Mouse (Mus musculus): ENCODE data around the gene Olfr503.
"Not testable (repeated sequence)": the region's sequence is repeated elsewhere in the genome, so short reads cannot be mapped to it uniquely, and the experiment has no call there.

Gene Olfr503

GRCm38 (mm10) chr7:108544227-108544626, at the start of gene Olfr503:
Olfr503 (plus strand) TSS chr7:108544527.
- not testable (repeated sequence) for DNase-seq (ENCODE audit: low spot score in 2 of 2)

DNA sequence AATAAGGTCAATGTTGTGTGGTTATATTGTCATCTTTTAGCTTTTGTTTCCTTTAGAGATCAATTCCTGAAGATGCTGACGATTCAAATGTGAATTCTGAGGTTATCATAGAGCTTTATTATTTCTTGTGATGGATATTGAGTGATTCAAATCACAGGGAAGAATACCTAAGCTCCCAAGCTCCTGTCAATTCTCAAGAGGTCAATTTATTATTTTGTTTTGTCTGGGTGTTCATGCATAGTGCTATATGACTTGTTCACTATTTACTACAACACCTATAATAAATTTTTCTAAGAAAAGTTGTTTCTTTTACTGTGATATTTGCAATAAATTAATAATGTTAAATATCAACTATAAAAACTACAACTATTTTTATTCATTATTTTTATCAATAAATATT, 19.4 kb upstream of the Olfr503 start, which contains the start of gene Olfr502:
Gene Olfr502, minus strand, starts transcription at position 101 of the 400 bp plus-strand sequence.
- no peak for DNase-seq (ENCODE audit: low spot score in 2 of 2)

DNA sequence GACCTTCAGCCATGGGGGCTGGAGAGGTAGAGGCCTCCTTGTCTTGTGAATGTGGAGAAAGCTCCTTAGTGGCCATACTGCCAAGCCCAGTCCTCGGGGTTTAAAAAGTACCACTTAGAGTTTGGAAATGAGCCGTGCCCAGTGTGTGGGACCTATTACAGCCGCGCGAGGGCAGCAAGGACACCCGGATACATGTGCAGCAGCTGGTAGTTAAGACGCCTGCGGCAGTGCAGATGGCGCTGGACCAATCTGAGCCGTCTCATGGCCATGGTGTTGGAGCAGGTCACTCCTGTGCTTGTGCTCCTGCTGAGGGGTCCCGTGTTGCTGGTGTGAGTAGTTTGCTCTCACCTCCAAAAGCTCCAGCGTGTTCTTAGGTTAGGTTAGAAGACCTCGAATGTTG, 1.9 kb upstream of the Olfr503 start:
- no peak for DNase-seq (ENCODE audit: low spot score in 2 of 2)

- no peak for DNase-seq (ENCODE audit: low spot score in 2 of 2)
Observed at GRCm38 (mm10) chr7:108565693-108566092, 21.4 kb downstream of the Olfr503 start, which contains the start of gene Olfr504. Olfr504 (minus strand) TSS chr7:108565793.

DNA sequence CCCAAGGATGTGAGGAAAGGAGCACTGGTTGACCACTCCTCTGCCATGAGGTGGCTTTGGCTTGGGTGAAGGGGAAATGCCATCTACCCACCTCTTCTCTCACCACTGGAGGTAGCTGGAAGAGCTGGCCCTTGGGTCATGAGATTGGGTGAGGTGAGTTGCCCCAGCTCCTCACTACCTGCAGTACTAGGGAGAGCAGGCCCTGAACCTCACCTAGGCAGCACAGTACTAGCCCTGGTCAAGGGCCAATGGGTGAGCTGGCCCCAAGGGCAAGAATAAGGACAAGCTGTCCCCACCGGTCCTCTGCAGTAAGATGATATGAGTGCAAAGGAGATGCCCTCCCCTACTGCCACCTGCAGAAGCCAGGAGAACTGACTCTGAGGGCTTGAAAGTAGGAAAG, 45.5 kb downstream of the Olfr503 start:
- DNase-seq (ENCODE audit: low spot score in 2 of 2) = no peak
